Mouse (Mus musculus): ENCODE results near the gene Pbx4. TPM values are rescaled to one million over a fixed set of nuclear protein-coding genes. Genes with fewer than 3 reads are reported as not detected.
A peak's percentile ranks its signal among the peaks of the same experiment; 100 is the strongest.

The Pbx4 gene
- polyA plus RNA-seq, 1 experiment, result 20.3 TPM

GRCm38 (mm10) chr8:69901484-69902162 is 69.3 kb downstream of the Pbx4 start:
- peak; percentile 48; the same call in 1 of the 2 replicates for TF ChIP-seq CTCF (IDR thresholded peaks at IDR 0.05; ENCODE audit: borderline replicate concordance, insufficient read depth, low read depth, low read length)
- peak; percentile 88 for TF ChIP-seq POLR2A (IDR thresholded peaks at IDR 0.05; ENCODE audit: borderline replicate concordance, insufficient read depth, low read length)
- peak; percentile 97 to 99 for DNase-seq
- 1% methylated on average over 41 of the region's 41 CpGs for WGBS
- Histone ChIP-seq H3K27ac (ENCODE audit: insufficient read depth, low read length) (peak overlapping the region; percentile 88), H3K4me3 (replicated peaks; ENCODE audit: insufficient read depth, low read depth, low read length) (peak overlapping the region; percentile 89), H3K27me3 (ENCODE audit: control insufficient read depth, insufficient read depth, low read length) (no peaks in the 10 kb centered on the region), H3K4me1 (ENCODE audit: control insufficient read depth, insufficient read depth, low read length) (peaks cover 17% of the 10 kb centered on the region)

- H3K27me3 ChIP-seq (ENCODE audit: control insufficient read depth, insufficient read depth, low read length), result no peaks in the 10 kb centered on the region
- H3K4me1 ChIP-seq (ENCODE audit: control insufficient read depth, insufficient read depth, low read length), result peaks cover 13% of the 10 kb centered on the region
- peak within 1 kb of the TSS; percentile 88 for H3K27ac ChIP-seq (ENCODE audit: insufficient read depth, low read length)
- peak; percentile 59 to 64 for DNase-seq
- TF ChIP-seq CTCF (IDR thresholded peaks at IDR 0.05; ENCODE audit: borderline replicate concordance, insufficient read depth, low read depth, low read length), result no peak
- no peak for TF ChIP-seq POLR2A (IDR thresholded peaks at IDR 0.05; ENCODE audit: borderline replicate concordance, insufficient read depth, low read length)
- peak within 1 kb of the TSS; percentile 89 for H3K4me3 ChIP-seq (replicated peaks; ENCODE audit: insufficient read depth, low read depth, low read length)
- 2% methylated on average over 89 of the region's 89 CpGs for WGBS
Observed at GRCm38 (mm10) chr8:69902163-69903062, 70.1 kb downstream of the Pbx4 start, which contains the start of the genes Tssk6, Ndufa13 and Yjefn3. Tssk6 (plus strand) TSS chr8:69902184. Ndufa13 (minus strand) TSS chr8:69902558. Yjefn3 (minus strand) TSS chr8:69902712.

- Histone ChIP-seq H3K4me1 (ENCODE audit: control insufficient read depth, insufficient read depth, low read length) (peaks cover 8% of the 10 kb centered on the region), H3K27ac (ENCODE audit: insufficient read depth, low read length) (peak overlapping the region; percentile 42), H3K27me3 (ENCODE audit: control insufficient read depth, insufficient read depth, low read length) (no peaks in the 10 kb centered on the region), H3K4me3 (replicated peaks; ENCODE audit: insufficient read depth, low read depth, low read length) (peak overlapping the region; percentile 89)
- TF ChIP-seq CTCF (IDR thresholded peaks at IDR 0.05; ENCODE audit: borderline replicate concordance, insufficient read depth, low read depth, low read length) (no peak), POLR2A (IDR thresholded peaks at IDR 0.05; ENCODE audit: borderline replicate concordance, insufficient read depth, low read length) (peak; percentile 90)
- peak; percentile 99 to 100 for DNase-seq
- WGBS, result under 1% methylated on average over 45 of the region's 45 CpGs
Observed at GRCm38 (mm10) chr8:69903063-69903542, 70.8 kb downstream of the Pbx4 start.

GRCm38 (mm10) chr8:69904096-69904495 is 71.8 kb downstream of the Pbx4 start:
- no peak for DNase-seq
- 82% methylated on average over 8 of the region's 8 CpGs for WGBS
- Histone ChIP-seq H3K27me3 (ENCODE audit: control insufficient read depth, insufficient read depth, low read length) (no peaks in the 10 kb centered on the region), H3K4me1 (ENCODE audit: control insufficient read depth, insufficient read depth, low read length) (peaks cover 6% of the 10 kb centered on the region; the same call in 1 of the 2 replicates), H3K27ac (ENCODE audit: insufficient read depth, low read length) (no peak overlapping the region), H3K4me3 (replicated peaks; ENCODE audit: insufficient read depth, low read depth, low read length) (no peak overlapping the region)
- no peak for TF ChIP-seq POLR2A (IDR thresholded peaks at IDR 0.05; ENCODE audit: borderline replicate concordance, insufficient read depth, low read length)
- no peak for TF ChIP-seq CTCF (IDR thresholded peaks at IDR 0.05; ENCODE audit: borderline replicate concordance, insufficient read depth, low read depth, low read length)

DNA sequence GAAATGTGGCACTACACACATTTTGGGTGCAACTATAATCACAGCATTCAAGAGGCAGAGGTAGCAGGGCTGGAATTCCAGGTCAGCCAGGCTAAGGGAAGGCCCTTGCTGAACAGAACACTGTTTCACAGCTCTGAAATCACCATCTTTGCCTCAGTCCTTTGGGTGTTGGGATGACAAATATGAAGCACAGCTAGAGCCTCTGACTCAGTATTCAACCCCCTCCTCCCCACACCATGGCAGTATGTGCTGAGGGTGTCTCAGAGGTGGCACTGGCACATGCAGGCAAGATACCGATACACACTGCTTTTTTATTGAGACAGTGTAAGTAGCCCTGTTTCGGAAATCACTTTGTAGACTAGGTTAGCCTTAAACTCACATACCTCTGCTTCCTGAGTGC is 74.0 kb downstream of the Pbx4 start:
- H3K27me3 ChIP-seq (ENCODE audit: control insufficient read depth, insufficient read depth, low read length), result no peaks in the 10 kb centered on the region
- TF ChIP-seq POLR2A (IDR thresholded peaks at IDR 0.05; ENCODE audit: borderline replicate concordance, insufficient read depth, low read length) (no peak), CTCF (IDR thresholded peaks at IDR 0.05; ENCODE audit: borderline replicate concordance, insufficient read depth, low read depth, low read length) (no peak)
- H3K4me3 ChIP-seq (replicated peaks; ENCODE audit: insufficient read depth, low read depth, low read length), result no peak overlapping the region
- 91% methylated on average over 2 of the region's 2 CpGs for WGBS
- H3K27ac ChIP-seq (ENCODE audit: insufficient read depth, low read length), result no peak overlapping the region
- DNase-seq, result no peak
- H3K4me1 ChIP-seq (ENCODE audit: control insufficient read depth, insufficient read depth, low read length), result 0 out of 2 replicates have a peak, but pooled peaks cover 4% of the 10 kb centered on the region

- no peak for DNase-seq
- no peaks in the 10 kb centered on the region for H3K27me3 ChIP-seq (ENCODE audit: control insufficient read depth, insufficient read depth, low read length)
- H3K4me3 ChIP-seq (replicated peaks; ENCODE audit: insufficient read depth, low read depth, low read length), result no peak overlapping the region
- H3K4me1 ChIP-seq (ENCODE audit: control insufficient read depth, insufficient read depth, low read length), result 0 out of 2 replicates have a peak, but pooled peaks cover 4% of the 10 kb centered on the region
- TF ChIP-seq CTCF (IDR thresholded peaks at IDR 0.05; ENCODE audit: borderline replicate concordance, insufficient read depth, low read depth, low read length) (no peak), POLR2A (IDR thresholded peaks at IDR 0.05; ENCODE audit: borderline replicate concordance, insufficient read depth, low read length) (no peak)
- 76% methylated on average over 2 of the region's 2 CpGs for WGBS
- H3K27ac ChIP-seq (ENCODE audit: insufficient read depth, low read length), result no peak overlapping the region
Observed at GRCm38 (mm10) chr8:69907106-69907505, 74.8 kb downstream of the Pbx4 start.

- H3K27ac ChIP-seq (ENCODE audit: insufficient read depth, low read length), result no peak overlapping the region
- no peak for DNase-seq
- TF ChIP-seq POLR2A (IDR thresholded peaks at IDR 0.05; ENCODE audit: borderline replicate concordance, insufficient read depth, low read length), result no peak
- no peak for TF ChIP-seq CTCF (IDR thresholded peaks at IDR 0.05; ENCODE audit: borderline replicate concordance, insufficient read depth, low read depth, low read length)
- H3K4me3 ChIP-seq (replicated peaks; ENCODE audit: insufficient read depth, low read depth, low read length), result no peak overlapping the region
- H3K27me3 ChIP-seq (ENCODE audit: control insufficient read depth, insufficient read depth, low read length), result no peaks in the 10 kb centered on the region
- 89% methylated on average over 13 of the region's 13 CpGs for WGBS
- H3K4me1 ChIP-seq (ENCODE audit: control insufficient read depth, insufficient read depth, low read length), result no peaks in the 10 kb centered on the region
Observed at GRCm38 (mm10) chr8:69911917-69912316, 79.6 kb downstream of the Pbx4 start.

Data from cerebellum, adult 2 months (tissue).